Mouse (Mus musculus) Patski (cell line): ENCODE results near the gene Dhcr7. TPM values are rescaled to one million over a fixed set of nuclear protein-coding genes. Genes with fewer than 3 reads are reported as not detected.
A peak's percentile ranks its signal among the peaks of the same experiment; 100 is the strongest.

Source experiments
- ATAC-seq: fragments of 100-300 bp; one replicate; pipeline ENCODE4 v1.8.0; 2021
- CTCF ChIA-PET: fragments of 350-600 bp; sonication (Branson Sonifier 250); formaldehyde crosslinking; loops from one replicate; lab custom pipeline; 2022; ENCODE audit warnings: inconsistent platforms; lab: Charles Lee
- POLR2A ChIA-PET: fragments of 350-600 bp; sonication (Branson Sonifier 250); formaldehyde crosslinking; loops from one replicate; lab custom pipeline; 2022; ENCODE audit warnings: antibody characterized with exemption, inconsistent platforms; lab: Charles Lee
- DNase-seq: peaks from one replicate; pipeline ENCODE4 v3.0.0-alpha.2; 2011; ENCODE audit warnings: low read depth, low spot score
- H3K27me3 ChIP-seq: fragments of 371-371 bp; one replicate; pipeline ENCODE4 v1.5.1; 2021
- CTCF ChIP-seq: fragments of 100-300 bp; IDR thresholded peaks from one replicate; pipeline ENCODE4 v1.5.1; 2021
- in situ Hi-C: fragments of 300-500 bp; cut with MboI; formaldehyde crosslinking; loops from 3 replicates; pipeline ENCODE4 v1.11.1; 2018; ENCODE audit warnings: low pct_unique_long_range_greater_than_20kb, mixed read lengths
- polyA plus RNA-seq: library from polyadenylated mRNA; unstranded; gene quantifications from one replicate; pipeline ENCODE4 v1.2.3, GENCODE M21; 2021

The Dhcr7 gene
- polyA plus RNA-seq, 1 experiment from 2014 or later, result 45.7 TPM

DNA sequence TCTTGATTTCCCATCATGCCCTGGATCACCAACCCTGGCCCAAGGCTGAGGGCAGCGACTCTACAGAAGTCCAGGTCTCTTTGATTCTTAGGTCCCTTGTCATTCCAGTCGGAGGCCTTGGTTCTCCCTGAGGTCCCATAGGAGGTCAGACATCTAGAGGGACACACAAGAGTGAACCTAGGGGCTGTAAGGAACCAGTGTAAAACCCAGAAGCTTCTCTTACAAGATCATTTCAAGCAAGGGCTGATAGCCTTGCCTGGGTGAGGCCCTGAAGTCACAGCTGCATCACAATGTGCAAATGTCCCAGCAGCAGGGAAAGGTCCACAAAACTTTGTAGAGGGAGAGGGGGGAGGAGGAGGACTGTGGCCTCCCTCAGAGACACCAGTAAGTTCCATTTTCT, 43.6 kb downstream of the Dhcr7 start, which contains the start of gene Gm498:
TSS of gene Gm498 (plus strand) at position 301 of the 400 bp plus-strand sequence.
- DNase-seq (no peak), ATAC-seq (no peak)
- no peak for TF ChIP-seq CTCF
- CTCF ChIA-PET, result no interaction called here
- in situ Hi-C loops, result no loop called here
- POLR2A ChIA-PET, result no interaction called here
- H3K27me3 ChIP-seq, result no peaks in the 10 kb centered on the region

DNA sequence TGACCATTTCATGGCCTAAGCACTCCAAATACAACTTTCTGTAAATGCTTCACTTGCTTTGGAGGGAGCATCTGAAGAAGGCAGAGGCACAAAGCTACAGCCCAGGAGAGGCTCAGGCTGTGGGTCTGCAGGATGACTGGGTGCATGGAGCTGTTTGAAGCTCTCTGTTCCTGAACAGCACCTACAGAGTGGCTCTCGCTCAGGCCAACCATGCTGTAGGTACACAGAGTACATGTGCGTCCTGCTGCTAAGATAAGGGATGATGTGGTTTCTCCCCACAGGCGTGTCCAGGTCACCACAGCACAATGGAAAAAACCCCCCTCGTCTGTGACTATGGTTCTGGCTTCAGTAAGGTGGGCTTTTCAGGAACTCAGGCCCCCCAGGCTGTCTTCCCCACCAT, 45.9 kb downstream of the Dhcr7 start:
- no peak for ATAC-seq
- in situ Hi-C loops, result no loop called here

DNA sequence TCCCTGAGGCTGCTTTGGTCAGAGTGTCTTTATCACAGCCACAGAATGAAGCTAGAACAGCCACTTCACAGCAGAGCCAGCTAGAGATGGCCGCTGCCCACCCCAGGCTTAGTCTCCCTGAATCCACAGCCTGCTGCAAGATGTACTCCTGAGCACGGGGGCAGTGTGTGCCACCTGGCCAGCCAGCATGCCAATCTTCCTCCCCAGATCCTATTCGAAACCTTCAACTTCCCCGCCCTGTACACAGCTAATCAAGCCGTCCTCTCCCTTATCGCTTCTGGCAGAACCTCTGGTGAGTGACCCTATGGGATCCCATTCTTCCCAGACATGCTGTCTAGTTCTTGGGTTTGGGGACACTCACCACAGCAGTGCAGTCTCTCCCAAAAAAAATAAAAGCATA, 60.8 kb downstream of the Dhcr7 start:
- ATAC-seq, result no peak
- in situ Hi-C loops, result no loop called here
- ChIA-PET CTCF (interaction anchor here (1.9 kb wide), 1 partner anchor 12 kb away, joined by 4 read pairs; no protein-coding TSS in a partner anchor), POLR2A (no interaction called here)
- no peak for DNase-seq
- H3K27me3 ChIP-seq, result no peaks in the 10 kb centered on the region
- no peak for TF ChIP-seq CTCF

More for the DNA sequence above, 45.9 kb downstream of the Dhcr7 start:
- H3K27me3 ChIP-seq, result no peaks in the 10 kb centered on the region
- ChIA-PET POLR2A (no interaction called here), CTCF (no interaction called here)
- no peak for TF ChIP-seq CTCF
- DNase-seq, result no peak

DNA sequence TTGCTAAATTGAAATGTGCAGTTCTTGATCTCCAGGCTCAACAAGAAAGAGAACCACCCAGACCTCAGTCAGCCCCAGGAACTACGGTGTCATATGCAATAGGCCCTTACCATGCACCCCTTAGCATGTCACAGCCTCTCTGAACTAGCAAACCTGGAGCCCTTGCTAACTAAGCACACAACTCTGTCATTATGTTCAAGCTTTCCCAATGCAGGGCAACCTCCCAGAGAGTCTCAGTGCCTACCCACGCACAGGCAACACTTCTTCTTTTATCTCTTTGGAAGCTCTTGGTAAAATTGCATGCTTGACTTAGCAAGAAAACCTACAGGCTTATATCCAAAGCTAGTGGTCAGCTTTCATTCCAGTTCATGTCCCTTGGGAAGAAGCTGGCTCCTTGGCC, 68.2 kb downstream of the Dhcr7 start:
- ATAC-seq (no peak), DNase-seq (peak; percentile 25)
- in situ Hi-C loops, result no loop called here
- CTCF ChIA-PET, result interaction anchor here (0.7 to 1.9 kb wide), 3 partner anchors 181 to 188 kb away, joined by 3 to 7 read pairs (median 4); no protein-coding TSS in a partner anchor
- H3K27me3 ChIP-seq, result no peaks in the 10 kb centered on the region
- TF ChIP-seq CTCF, result no peak
- POLR2A ChIA-PET, result no interaction called here

DNA sequence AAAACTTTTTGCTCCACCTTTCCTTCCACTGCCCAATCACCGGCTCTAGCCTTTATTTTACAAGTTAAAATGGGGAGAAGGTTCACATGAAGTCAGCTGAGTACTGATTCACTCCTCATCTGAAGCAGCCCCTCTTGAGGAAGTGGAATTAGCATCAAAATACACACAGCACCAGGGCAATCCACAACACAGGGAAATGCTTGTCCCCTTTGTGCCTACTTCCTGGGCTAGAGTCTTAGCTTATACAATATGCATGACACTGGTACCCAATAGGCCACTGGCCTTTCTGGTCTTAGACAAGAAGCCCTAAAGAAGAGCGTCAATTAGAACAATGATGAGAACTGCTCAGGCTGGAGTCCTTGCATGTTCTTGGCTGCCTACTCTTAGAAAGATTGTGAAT, 69.4 kb downstream of the Dhcr7 start:
- in situ Hi-C loops, result no loop called here
- no peak for ATAC-seq
- DNase-seq, result no peak
- ChIA-PET CTCF (interaction anchor here (0.8 to 1.9 kb wide), 3 partner anchors 43 to 182 kb away, joined by 3 to 7 read pairs (median 4); no protein-coding TSS in a partner anchor), POLR2A (no interaction called here)
- H3K27me3 ChIP-seq, result no peaks in the 10 kb centered on the region
- no peak for TF ChIP-seq CTCF

Other genes starting within 250 kb of the Dhcr7 start
- gene Cars, start 223.1 kb upstream of the Dhcr7 start, polyA plus RNA-seq, result 81.5 TPM
- gene Tnfrsf26, start 194.4 kb upstream of the Dhcr7 start, polyA plus RNA-seq, result 0.06 TPM
- gene Tnfrsf22, start 173.5 kb upstream of the Dhcr7 start, polyA plus RNA-seq, result 39.1 TPM
- 20.6 TPM for gene Tnfrsf23, start 137.3 kb upstream of the Dhcr7 start, polyA plus RNA-seq
- 50.0 TPM for gene Osbpl5, start 66.2 kb upstream of the Dhcr7 start, polyA plus RNA-seq
- not detected for gene Mrgprg, start 56.2 kb upstream of the Dhcr7 start, polyA plus RNA-seq
- gene Mrgpre, start 38.6 kb upstream of the Dhcr7 start, polyA plus RNA-seq, result 5.1 TPM
- 23.5 TPM for gene Nadsyn1, start 296 bp upstream of the Dhcr7 start, polyA plus RNA-seq
- gene Gm498, start 43.7 kb downstream of the Dhcr7 start, polyA plus RNA-seq, result not detected
- gene Shank2, start 178.8 kb downstream of the Dhcr7 start, polyA plus RNA-seq, result 7.4 TPM